Mouse (Mus musculus): ENCODE measurements at regions not wholly inside any gene's neighbourhood (a gene's known extent, or its start where the extent isn't known, plus 50 kb on each side); places are given as distances from the start of the nearest gene placed in this dataset.

DNA sequence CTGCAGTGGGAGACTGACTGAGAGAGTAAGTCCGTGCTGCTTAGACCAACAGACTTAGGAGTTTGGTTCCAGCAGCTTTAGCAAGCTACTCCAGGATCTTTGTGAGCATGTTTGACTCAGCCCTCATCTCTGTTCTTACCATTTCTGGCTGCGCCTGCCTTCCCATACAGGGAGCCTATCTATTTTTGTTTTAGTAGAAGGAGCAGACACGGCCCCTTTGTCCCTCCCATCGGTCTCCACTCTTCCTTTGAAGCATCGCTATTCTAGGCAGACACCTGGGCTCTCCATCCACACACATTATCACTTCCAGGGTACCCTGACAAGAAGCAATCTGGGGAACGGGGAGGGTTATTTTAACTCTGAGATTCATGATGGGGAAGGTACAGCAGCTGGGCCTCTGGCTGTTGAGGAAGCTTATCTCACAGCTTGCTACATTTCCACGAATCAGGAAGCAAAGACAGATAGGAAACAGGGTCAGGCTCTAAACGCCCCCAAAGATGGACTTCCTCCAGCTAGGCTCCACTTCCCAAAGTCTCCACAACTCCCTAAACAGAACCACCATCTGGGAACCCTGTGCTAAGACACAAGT lies 203.0 kb upstream of the Nsun2 start:
- TF ChIP-seq CTCF (IDR thresholded peaks at IDR 0.05; ENCODE audit: insufficient read depth, low read length) (no peak), POLR2A (IDR thresholded peaks at IDR 0.05; ENCODE audit: borderline replicate concordance, extremely low read depth, low read depth, low read length) (no peak)

All from lung, adult 2 months (tissue).